Mouse (Mus musculus) heart, embryonic 12.5 days (tissue): ENCODE measurements at regions not wholly inside any gene's neighbourhood (a gene's known extent, or its start where the extent isn't known, plus 50 kb on each side); places are given as distances from the start of the nearest gene placed in this dataset.

ENCODE experiments used
- ATAC-seq: fragments of 200-750 bp; cut with Nextera tagmentation; 2 replicates; pipeline ENCODE4 v1.8.0; 2017; ENCODE audit warnings: moderate TSS enrichment, moderate library complexity; ENCODE audit not compliant: insufficient number of reproducible peaks, low FRiP score
- H3K27ac ChIP-seq: fragments of 300-500 bp; sonication (generic); 2 replicates; pipeline ENCODE4 v1.5.1; 2016; ENCODE audit warnings: mild to moderate bottlenecking, moderate library complexity; ENCODE audit not compliant: poor library complexity, severe bottlenecking
- H3K27me3 ChIP-seq: fragments of 300-500 bp; sonication (generic); replicated peaks from 2 replicates; pipeline ENCODE4 v1.6.1; 2016; ENCODE audit warnings: mild to moderate bottlenecking, moderate library complexity
- H3K36me3 ChIP-seq: fragments of 300-500 bp; sonication (generic); 2 replicates; pipeline ENCODE4 v1.6.1; 2016; ENCODE audit warnings: mild to moderate bottlenecking, moderate library complexity
- H3K4me1 ChIP-seq: fragments of 300-500 bp; sonication (generic); replicated peaks from 2 replicates; pipeline ENCODE4 v1.6.1; 2016; ENCODE audit warnings: mild to moderate bottlenecking
- H3K4me2 ChIP-seq: fragments of 300-500 bp; sonication (generic); 2 replicates; pipeline ENCODE4 v1.6.1; 2016; ENCODE audit warnings: mild to moderate bottlenecking, moderate library complexity
- H3K4me3 ChIP-seq: fragments of 300-500 bp; sonication (generic); 2 replicates; pipeline ENCODE4 v1.5.1; 2016; ENCODE audit warnings: mild to moderate bottlenecking
- H3K9ac ChIP-seq: fragments of 300-500 bp; sonication (generic); 2 replicates; pipeline ENCODE4 v1.6.1; 2016; ENCODE audit warnings: mild to moderate bottlenecking, moderate library complexity
- H3K9me3 ChIP-seq: fragments of 300-500 bp; sonication (generic); replicated peaks from 2 replicates; pipeline ENCODE4 v1.6.1; 2016; ENCODE audit warnings: mild to moderate bottlenecking, moderate library complexity
- WGBS: fragments of 180-500 bp; shearing (Covaris S2); methylation state at CpG from one replicate; pipeline ENCODE4 v1.1.7; 2016; 5-methylcytosine and 5-hydroxymethylcytosine counted together

DNA sequence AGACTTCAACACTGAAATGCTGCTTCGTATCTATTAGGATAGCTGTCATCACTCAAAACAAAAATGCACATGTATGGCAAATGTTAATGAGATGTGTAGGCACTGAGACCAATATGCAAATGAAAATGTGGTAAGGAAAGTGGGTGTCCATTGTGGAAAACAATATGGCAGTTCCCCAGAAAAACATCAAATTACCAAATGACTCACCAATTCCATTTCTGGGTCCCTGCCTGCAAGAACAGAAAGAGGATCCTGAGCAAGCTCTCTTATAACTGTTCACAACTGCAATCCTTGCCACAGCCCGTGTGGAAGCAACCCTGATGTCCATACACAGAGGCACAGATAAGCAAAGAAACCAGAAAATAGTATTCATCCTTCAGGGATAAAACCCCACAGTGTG, 442.0 kb downstream of the Defb40 start:
- ATAC-seq = no peak
- Histone ChIP-seq H3K4me1 (no peaks in the 10 kb centered on the region), H3K4me2 (no peak overlapping the region), H3K36me3 (no peaks in the 10 kb centered on the region), H3K9ac (no peak overlapping the region), H3K27me3 (0 out of 2 replicates have a peak, but pooled peaks cover 4% of the 10 kb centered on the region), H3K9me3 (no peaks in the 10 kb centered on the region), H3K27ac (no peak overlapping the region), H3K4me3 (no peak overlapping the region)
- WGBS = 73% methylated on average over 2 of the region's 2 CpGs

DNA sequence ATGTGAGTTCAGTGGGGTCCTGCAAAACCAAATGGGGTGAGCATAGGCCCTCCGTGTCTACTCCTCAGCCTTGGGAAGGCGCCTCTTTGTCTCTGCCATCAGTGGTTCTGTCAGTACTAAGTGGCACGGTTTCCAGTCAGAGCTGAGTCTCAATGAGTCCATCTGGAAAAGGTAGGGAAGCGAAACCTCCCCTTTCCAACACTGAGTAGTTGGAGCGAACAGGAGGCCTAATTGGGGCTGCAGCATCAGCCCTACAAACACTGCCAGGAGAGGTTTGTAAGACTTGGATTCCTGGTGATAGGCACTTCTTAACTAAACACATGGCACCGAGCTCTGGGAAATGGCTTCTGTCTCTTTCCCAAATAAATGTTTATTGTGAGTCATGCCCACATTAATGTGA, 449.9 kb downstream of the Defb40 start:
- ATAC-seq = no peak

DNA sequence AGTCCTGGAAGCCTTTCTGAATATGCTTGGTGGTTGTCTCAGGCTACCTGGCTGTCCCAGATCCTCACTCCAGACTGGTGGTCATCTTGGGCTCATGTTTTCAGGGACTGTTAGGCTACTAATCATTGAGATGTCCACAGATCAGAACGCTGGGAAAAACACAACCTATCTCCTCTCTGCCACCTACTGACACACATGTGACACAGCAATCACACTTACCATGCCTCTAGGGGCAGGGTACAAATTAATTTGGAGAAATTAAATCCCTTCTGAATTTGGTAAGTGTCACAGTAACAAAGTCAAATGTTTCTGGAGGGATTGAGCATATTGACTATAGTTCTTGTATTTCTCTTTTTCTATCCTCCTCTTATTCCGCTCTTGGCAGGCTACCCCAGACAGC, 465.6 kb downstream of the Defb40 start:
- Histone ChIP-seq H3K9me3 (no peaks in the 10 kb centered on the region), H3K4me2 (no peak overlapping the region), H3K27me3 (no peaks in the 10 kb centered on the region), H3K36me3 (no peaks in the 10 kb centered on the region), H3K4me3 (no peak overlapping the region), H3K27ac (no peak overlapping the region), H3K9ac (no peak overlapping the region), H3K4me1 (no peaks in the 10 kb centered on the region)
- WGBS = 59% methylated on average over 2 of the region's 2 CpGs
- ATAC-seq = no peak

More for the DNA sequence above, 449.9 kb downstream of the Defb40 start:
- Histone ChIP-seq H3K9ac (no peak overlapping the region), H3K4me1 (no peaks in the 10 kb centered on the region), H3K4me2 (no peak overlapping the region), H3K36me3 (no peaks in the 10 kb centered on the region), H3K27me3 (0 out of 2 replicates have a peak, but pooled peaks cover 4% of the 10 kb centered on the region), H3K27ac (no peak overlapping the region), H3K4me3 (no peak overlapping the region), H3K9me3 (no peaks in the 10 kb centered on the region)
- WGBS = 76% methylated on average over 6 of the region's 6 CpGs

DNA sequence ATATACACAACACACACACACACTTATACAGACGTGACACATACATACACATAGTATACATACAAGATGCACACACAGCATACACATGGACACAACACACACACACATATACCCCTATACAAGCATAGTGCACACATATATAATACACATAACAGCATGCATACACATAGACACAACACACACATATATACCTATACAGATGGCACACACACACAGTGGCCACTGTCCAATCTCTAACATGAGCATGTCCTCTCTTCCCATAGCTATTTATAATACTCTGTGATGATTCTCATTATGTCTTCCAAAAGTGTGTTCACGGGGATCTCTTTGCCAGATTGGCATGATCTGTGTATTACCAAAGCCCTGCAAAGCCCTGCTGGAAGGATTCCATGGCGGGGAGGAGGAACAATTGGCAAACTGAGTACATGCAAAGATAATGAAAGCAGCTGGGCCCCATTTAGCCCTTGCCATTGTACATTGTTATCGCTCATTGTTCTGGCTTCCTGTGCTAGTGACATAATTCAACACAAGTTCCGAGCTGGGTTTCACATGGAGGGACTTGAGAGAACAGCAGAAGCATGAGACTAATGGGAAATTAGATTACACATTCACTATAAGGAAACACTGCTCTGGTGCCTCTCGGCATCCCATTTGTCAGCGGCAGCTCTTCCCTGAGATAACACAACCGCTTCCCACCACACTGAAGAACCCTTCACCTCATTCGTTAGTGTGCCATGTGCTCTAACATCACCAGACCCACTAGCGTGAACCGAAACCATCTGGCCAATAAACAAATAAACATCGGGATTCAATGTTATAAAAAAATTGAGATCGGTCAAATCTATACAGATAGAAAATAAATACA, 471.7 kb downstream of the Defb40 start:
- Histone ChIP-seq H3K9ac (no peak overlapping the region), H3K4me2 (no peak overlapping the region), H3K36me3 (no peaks in the 10 kb centered on the region), H3K27me3 (no peaks in the 10 kb centered on the region), H3K9me3 (no peaks in the 10 kb centered on the region), H3K4me3 (no peak overlapping the region), H3K4me1 (no peaks in the 10 kb centered on the region), H3K27ac (no peak overlapping the region)
- no peak for ATAC-seq
- WGBS = 67% methylated on average over 13 of the region's 13 CpGs

DNA sequence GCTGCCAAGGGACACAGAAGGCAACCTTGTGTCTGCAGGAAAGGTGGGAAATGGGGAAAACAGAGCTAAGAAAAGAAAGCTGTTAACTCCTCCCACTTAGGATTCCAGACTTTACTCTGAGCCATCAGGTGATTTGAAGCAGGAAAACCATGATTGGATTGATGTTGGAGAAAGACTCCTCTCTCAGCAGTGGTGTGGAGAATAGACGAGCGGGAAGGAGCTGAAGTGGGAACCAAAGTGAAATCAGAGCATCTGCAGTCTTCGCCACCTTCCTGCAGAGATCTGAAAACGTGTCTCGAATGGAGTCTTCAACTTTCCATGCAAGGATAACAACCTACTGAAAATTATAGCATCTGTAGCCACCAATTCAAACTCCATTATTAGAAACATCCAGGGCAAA, 487.4 kb downstream of the Defb40 start:
- H3K4me3 ChIP-seq = no peak overlapping the region
- H3K4me1 ChIP-seq = no peaks in the 10 kb centered on the region
- no peaks in the 10 kb centered on the region for H3K27me3 ChIP-seq
- 71% methylated on average over 5 of the region's 5 CpGs for WGBS
- no peak overlapping the region for H3K27ac ChIP-seq
- H3K9ac ChIP-seq = no peak overlapping the region
- H3K9me3 ChIP-seq = no peaks in the 10 kb centered on the region
- H3K36me3 ChIP-seq = no peaks in the 10 kb centered on the region
- no peak for ATAC-seq
- H3K4me2 ChIP-seq = no peak overlapping the region

DNA sequence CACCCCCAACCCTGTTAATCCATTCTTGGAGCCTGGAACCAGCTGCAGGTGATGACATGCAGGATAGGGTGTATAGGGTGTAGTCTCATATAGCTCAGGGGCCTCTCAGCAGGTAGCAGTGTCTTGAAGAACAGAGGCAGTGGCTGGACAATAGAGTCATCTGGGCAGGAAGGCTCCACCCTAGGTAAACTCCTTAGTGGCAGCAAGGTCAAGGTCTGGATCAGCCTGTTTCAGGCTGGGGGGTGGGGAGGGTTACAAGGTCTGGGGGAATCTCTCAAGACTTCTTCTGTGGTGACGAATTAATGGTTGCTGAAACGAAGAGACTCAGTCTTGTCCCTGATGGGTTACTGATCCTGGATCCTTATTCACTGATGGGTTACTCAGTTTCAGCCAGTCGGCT, 498.0 kb downstream of the Defb40 start:
- Histone ChIP-seq H3K27me3 (no peaks in the 10 kb centered on the region), H3K36me3 (no peaks in the 10 kb centered on the region), H3K4me3 (no peak overlapping the region), H3K9ac (no peak overlapping the region), H3K4me2 (no peak overlapping the region), H3K9me3 (no peaks in the 10 kb centered on the region), H3K27ac (no peak overlapping the region), H3K4me1 (no peaks in the 10 kb centered on the region)
- 77% methylated on average over 3 of the region's 3 CpGs for whole genome bisulfite sequencing
- ATAC-seq = no peak

DNA sequence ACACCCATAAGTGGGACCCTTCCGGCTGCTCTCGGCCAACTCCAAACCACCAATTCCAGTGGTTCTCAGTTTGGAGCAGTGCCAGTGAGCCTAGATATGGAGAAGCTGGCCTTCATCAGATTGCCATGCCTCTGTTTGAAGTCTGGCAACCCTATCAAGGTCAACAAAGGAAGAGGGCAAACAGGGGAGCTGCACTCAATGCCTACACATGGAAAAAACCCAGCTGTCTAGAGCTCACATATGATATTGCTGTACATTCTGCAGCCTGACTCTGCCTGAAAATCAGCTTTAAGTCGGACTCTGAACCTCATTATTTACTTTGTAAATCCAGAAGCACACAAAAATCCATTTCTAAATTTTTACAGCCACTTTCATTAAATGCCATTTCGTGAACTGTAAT, 499.9 kb downstream of the Defb40 start:
- no peak overlapping the region for H3K27ac ChIP-seq
- no peaks in the 10 kb centered on the region for H3K9me3 ChIP-seq
- no peak for ATAC-seq
- no peaks in the 10 kb centered on the region for H3K36me3 ChIP-seq
- no peak overlapping the region for H3K4me3 ChIP-seq
- H3K4me1 ChIP-seq = no peaks in the 10 kb centered on the region
- no peak overlapping the region for H3K4me2 ChIP-seq
- no peaks in the 10 kb centered on the region for H3K27me3 ChIP-seq
- WGBS = 66% methylated on average over 4 of the region's 4 CpGs
- no peak overlapping the region for H3K9ac ChIP-seq

DNA sequence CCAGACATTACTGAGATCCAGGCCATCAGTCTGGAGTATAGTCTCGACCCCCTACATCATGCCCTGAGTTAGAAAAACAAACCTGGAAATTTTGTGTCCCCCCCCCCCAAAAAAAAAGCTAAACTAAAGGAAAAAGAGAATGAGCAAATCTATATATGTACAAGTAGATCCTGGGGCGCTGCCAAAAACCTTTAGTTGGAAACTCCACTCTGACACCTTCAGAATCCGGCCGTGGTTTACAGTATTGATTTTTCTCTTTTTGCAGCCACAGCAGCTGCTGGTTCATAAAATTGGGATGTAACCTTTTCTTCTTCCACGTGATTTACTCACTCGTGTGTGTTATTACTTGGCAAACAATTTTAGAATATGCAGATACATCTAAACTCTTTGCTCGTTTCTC, 510.5 kb downstream of the Defb40 start:
- 72% methylated on average over 7 of the region's 7 CpGs for WGBS
- no peak overlapping the region for H3K4me2 ChIP-seq
- no peaks in the 10 kb centered on the region for H3K36me3 ChIP-seq
- H3K4me1 ChIP-seq = no peaks in the 10 kb centered on the region
- no peaks in the 10 kb centered on the region for H3K27me3 ChIP-seq
- no peak overlapping the region for H3K9ac ChIP-seq
- no peaks in the 10 kb centered on the region for H3K9me3 ChIP-seq
- H3K27ac ChIP-seq = no peak overlapping the region
- no peak for ATAC-seq
- no peak overlapping the region for H3K4me3 ChIP-seq

DNA sequence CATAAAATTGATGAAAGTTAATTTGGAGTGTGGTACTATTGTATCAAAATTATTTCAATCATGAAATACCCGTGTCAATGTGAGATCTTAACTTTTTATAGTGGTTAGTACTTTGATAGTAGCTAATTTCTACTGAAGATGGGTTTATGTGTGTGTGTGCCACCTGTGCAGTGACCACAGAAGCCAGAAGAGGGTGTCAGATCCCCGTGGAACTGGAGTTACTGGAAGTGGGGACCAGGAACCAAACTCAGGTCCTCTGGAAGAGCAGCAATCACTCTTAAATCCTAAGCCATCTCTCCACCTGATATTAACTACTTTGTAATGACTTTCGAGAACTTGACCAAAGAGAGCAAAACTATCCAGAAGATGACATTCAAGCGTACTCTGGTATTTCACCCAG, 517.4 kb downstream of the Defb40 start:
- 76% methylated on average over 4 of the region's 4 CpGs for WGBS
- Histone ChIP-seq H3K27ac (no peak overlapping the region), H3K9me3 (no peaks in the 10 kb centered on the region), H3K36me3 (no peaks in the 10 kb centered on the region), H3K4me2 (no peak overlapping the region), H3K4me3 (no peak overlapping the region), H3K27me3 (no peaks in the 10 kb centered on the region), H3K9ac (no peak overlapping the region), H3K4me1 (no peaks in the 10 kb centered on the region)
- ATAC-seq = no peak

DNA sequence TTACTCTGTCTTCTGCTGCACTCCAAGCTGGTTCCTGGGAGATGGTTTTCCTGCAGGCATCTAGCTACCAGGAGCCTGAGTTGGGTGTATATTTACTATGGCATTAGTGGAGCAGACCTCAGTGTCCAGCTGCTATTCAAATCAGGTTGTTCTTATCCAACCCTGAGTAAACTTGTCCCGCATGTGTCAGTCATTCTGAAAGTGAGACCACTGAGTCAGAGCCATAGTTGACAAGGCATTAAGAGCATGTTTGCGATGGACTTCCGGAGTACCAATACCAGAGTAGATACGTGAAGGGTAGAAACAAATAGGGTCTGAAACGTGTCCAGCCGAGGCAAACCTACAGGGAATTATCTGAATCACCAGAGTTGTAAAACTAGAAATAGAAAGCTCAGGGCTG, 520.6 kb downstream of the Defb40 start:
- Histone ChIP-seq H3K27me3 (no peaks in the 10 kb centered on the region), H3K4me2 (no peak overlapping the region), H3K27ac (no peak overlapping the region), H3K4me1 (no peaks in the 10 kb centered on the region), H3K36me3 (no peaks in the 10 kb centered on the region), H3K9ac (no peak overlapping the region), H3K9me3 (no peaks in the 10 kb centered on the region), H3K4me3 (no peak overlapping the region)
- 84% methylated on average over 6 of the region's 6 CpGs for WGBS
- no peak for ATAC-seq

DNA sequence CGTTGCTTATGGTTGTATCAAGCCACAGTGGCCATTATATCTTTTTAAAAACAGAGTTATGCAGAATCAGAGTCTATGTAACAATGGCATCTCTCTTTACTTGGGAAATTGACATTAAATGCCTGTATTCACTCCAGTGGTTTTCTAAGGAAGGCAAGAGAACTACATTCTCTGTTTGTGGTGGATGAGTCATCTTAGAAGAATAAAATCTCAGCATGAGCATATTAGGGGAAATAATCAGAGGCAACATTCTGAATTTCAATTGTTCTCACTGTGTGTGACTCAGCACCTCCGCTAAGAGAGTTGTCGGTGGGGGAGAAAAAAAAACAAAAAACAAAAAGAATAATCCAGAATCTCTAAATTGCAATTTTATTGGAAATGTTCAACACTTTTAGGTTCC, 529.0 kb downstream of the Defb40 start:
- Histone ChIP-seq H3K4me1 (no peaks in the 10 kb centered on the region), H3K27ac (no peak overlapping the region), H3K4me3 (no peak overlapping the region), H3K9me3 (no peaks in the 10 kb centered on the region), H3K27me3 (no peaks in the 10 kb centered on the region), H3K4me2 (no peak overlapping the region), H3K36me3 (no peaks in the 10 kb centered on the region), H3K9ac (no peak overlapping the region)
- 80% methylated on average over 3 of the region's 3 CpGs for WGBS
- ATAC-seq = no peak

DNA sequence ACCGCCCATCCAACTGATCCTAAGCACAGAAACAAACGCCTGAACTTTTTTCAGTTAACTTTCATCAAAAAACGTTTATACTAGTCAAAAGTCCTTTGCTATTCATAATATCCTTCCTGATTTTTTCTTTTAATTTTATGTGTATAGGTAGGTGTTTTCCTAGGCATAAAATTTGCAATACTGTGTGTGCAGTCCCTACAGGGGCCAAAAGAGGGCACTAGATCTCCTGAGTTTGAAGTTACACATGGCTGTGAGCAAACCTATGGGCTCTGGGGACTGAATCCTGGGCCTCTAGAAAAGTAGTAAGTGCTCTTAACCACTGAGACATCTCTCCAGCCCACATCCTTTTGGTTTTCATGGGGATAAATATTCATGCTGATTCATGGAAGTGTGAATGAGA, 535.8 kb downstream of the Defb40 start:
- H3K4me2 ChIP-seq = no peak overlapping the region
- H3K4me3 ChIP-seq = no peak overlapping the region
- no peaks in the 10 kb centered on the region for H3K4me1 ChIP-seq
- no peaks in the 10 kb centered on the region for H3K27me3 ChIP-seq
- no peaks in the 10 kb centered on the region for H3K36me3 ChIP-seq
- no peak for ATAC-seq
- H3K9me3 ChIP-seq = no peaks in the 10 kb centered on the region
- 55% methylated on average over 3 of the region's 3 CpGs for WGBS
- H3K27ac ChIP-seq = no peak overlapping the region
- no peak overlapping the region for H3K9ac ChIP-seq
